Mouse (Mus musculus): ENCODE results near the gene Nxph4.

Gene Nxph4

GRCm38 (mm10) chr10:127516576-127517260, 17.6 kb downstream of the Nxph4 start:
- no peak for DNase-seq (ENCODE audit: low read depth in 2 of 2, low spot score in 2 of 2)

DNA sequence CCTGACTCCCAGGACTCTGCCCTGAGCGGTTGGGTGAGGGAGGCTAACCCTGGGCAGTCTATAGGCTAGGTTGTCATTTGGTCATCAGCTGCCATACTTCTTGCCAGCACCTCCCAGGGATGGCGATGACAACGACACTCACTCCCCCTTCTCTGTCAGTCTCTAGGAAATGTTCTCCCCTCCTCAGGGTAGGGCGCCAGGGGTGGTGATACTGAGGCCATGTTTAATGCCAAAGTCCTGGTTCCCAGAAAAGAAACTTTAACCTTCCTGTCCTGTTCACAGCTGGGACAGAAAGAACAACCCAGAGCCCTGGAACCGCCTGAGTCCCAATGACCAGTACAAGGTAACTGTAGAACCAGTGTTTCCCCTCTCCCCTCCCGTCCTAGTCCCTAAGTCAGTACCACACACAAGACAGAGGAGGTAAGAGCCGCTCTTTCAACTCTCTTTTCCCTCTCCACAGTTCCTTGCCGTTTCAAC, 18.3 kb downstream of the Nxph4 start:
- DNase-seq (ENCODE audit: low read depth in 2 of 2, low spot score in 2 of 2) = no peak

GRCm38 (mm10) chr10:127515271-127515982, 18.9 kb downstream of the Nxph4 start:
- DNase-seq (ENCODE audit: low read depth in 2 of 2, low spot score in 2 of 2) = no peak

DNA sequence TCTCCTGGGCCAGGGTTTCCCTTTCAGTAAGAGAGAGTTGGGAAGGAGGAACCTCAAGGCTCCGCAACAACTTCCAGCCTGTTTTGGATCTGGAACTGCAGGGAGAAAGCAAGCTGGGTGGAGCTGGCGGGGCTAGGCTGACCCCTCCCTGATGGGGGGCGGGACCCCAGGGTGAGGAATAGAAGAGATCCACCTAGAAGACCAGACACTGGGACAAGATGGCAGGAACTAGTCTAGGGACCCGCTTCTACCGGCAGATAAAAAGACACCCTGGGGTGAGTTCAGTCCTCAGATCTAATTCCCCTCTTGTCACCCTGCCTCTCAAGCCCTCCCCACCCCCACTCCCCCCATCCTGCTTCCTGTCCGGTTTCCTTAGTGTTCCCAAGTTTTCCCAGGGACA, 19.6 kb downstream of the Nxph4 start, which contains the start of gene Ndufa4l2:
TSS of gene Ndufa4l2 (plus strand) at position 204 of the 400 bp plus-strand sequence.
- DNase-seq (ENCODE audit: low read depth in 2 of 2, low spot score in 2 of 2) = no peak

DNA sequence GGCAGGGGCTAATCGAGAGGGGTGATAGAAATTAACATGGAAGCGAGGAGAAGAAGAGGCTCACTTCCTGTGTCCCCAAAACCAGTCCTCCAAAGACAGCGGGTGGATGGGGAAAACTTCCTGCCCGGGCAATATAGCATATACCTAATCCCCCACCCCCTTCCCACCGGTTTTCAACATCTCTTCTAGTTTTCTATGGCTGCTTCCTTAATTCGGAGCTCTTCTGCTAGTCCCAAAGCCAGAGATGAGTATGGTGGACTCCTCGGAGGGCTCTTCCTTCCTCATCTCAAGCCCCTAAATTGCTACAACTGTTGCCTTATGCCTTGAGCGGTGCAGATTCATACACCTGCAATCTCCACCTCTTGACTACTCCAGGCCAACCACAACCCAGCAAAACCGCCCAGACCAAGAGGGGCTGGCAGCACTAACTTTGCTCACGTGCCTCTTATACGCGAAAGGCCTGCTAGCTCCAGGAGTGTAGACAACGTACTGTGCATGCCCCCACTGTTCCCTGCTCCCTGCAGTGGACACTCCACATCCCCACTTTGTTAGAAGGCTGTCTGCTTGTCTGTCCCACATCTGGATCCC, 20.2 kb downstream of the Nxph4 start:
- no peak for DNase-seq (ENCODE audit: low read depth in 2 of 2, low spot score in 2 of 2)

GRCm38 (mm10) chr10:127513501-127514091, 20.8 kb downstream of the Nxph4 start:
- DNase-seq (ENCODE audit: low read depth in 2 of 2, low spot score in 2 of 2) = no peak

DNA sequence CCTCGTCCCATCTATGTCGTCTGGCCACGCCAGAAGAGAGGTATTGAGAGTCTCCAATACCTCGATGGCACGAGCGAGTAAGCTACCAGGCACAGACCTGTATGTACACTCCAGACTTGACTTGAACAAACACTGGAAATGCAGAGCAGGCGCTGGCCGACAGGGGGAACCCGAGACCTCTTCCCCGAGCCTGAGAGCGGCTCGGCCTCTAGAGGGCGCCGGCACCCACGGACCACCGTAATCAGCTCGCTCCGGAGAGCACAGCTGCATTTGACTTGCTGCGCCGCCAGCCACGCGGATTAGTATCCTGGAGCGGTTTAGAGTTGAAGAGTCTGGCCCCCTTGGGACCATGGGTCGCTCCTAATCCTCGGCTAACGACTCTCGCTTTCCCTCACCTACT, 21.5 kb downstream of the Nxph4 start:
- DNase-seq (ENCODE audit: low read depth in 2 of 2, low spot score in 2 of 2) = peak; percentile 96 to 97

GRCm38 (mm10) chr10:127512307-127512666, 22.1 kb downstream of the Nxph4 start:
- DNase-seq (ENCODE audit: low read depth in 2 of 2, low spot score in 2 of 2) = no peak

- peak in 1 of 2 experiments; percentile 50 for DNase-seq (ENCODE audit: low read depth in 2 of 2, low spot score in 2 of 2)
Observed at GRCm38 (mm10) chr10:127511634-127512306, 22.6 kb downstream of the Nxph4 start.

DNA sequence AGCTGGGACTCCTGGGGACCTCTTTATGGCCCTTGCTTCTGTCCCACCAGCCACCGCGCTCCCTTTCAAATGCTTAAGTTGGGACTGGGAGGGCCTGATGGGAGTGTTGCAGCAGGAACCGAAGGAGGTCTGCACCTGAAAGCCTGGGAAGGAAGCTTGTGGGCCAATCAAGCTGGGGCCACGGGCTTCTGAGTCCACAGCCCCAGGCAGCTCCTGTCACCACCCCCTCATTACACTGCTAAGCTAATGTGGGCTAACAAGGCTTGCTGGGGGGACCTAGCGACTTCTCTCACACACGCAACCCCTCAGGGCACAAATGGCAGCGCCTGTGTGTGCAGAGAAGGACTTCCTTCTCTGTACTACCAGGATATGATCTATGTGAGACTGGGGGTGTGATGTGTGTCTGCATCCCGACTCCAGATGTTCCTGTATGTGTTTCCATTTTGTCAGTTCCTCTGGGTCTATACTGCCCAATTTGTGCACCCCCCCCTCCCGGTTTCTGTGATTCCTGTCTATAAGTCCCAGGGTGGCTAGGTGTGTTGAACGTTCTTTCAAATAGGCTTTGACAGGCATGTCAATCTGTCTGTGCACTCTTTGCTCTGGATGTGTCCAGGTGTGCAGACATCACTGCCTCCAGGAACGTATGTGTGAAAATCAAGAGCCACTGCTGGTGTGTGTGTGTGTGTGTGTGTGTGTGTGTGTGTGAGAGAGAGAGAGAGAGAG, 23.3 kb downstream of the Nxph4 start:
- DNase-seq (ENCODE audit: low read depth in 2 of 2, low spot score in 2 of 2) = no peak

DNA sequence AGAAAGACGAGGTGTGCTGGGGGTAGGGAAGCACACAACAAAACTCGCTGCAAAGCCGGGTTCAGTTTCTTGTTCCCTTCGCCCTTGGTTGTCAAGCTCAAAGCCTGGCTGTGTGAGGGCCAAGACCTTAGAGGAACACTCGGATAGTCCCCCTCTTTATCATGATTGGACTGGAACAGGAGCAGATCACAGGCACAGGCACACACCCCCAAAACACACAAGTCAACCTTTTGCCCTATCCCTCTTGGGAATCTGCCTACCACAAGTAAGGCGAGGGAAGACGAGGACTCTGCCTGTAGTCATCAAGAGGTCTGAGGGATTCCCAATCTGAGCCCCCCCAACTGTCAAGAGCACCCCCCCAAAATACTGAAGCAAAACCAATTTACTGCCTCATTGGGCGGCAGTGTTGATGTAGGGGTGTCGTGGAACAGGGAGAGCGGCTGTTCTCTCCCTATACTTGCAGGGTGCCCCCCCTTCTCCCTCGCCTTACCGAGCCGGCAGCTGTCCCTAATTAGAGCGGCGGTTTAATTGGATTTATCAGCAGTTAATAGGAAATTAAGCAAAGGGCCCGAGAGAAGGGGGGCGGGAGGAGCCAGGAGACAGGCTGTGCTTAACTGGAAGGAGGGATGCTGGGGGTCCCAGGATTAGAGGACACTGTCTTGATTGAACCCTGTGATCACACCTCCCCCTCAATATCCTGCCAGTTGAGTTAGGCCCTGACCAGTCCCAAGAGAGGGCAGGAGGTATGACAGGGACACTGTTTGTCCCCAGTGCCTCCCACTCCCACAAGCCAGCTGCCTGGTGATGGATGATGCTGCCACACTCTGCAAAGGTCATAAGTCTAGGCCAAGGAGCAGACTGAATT, 24.3 kb downstream of the Nxph4 start:
- no peak for DNase-seq (ENCODE audit: low read depth in 2 of 2, low spot score in 2 of 2)

DNA sequence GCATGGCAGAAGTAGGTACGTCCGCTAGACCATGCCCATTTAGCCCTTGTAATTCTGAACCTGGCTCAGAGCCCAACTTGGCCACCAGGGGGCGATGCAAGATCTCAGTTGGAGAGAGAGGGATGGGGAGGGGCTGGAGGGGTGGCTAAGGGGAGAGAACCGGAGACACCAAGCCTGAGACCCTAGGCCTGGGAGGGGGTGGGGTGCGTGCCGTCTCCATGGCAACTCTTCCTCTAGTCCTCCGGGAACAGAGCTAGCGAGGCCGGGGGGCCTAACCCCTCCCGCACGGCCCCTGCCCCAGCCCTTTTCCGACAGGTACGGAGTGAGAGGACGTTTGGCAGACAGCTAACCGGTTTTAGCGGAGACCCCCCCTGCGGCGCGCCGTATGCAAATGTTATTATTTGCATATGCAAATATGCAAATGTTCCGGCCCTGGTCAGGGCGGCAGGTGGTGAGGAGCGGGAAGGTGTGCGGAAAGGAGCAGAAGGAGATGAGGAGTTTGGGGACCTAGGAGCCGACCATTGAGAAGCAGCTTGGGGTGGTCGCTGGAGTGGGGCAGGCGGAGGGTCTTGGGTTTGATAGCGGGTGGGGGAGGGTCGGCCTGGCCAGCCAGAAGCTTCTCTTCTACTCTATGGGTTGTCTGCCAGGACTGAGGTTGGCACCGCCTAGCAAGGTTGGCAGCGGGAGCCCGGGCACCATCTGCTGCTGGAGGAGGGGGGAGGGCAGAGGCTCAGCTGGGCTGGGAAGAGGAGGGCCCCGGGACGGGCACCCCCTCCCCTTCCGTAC, 25.1 kb downstream of the Nxph4 start:
- DNase-seq (ENCODE audit: low read depth in 2 of 2, low spot score in 2 of 2) = peak; percentile 77 to 87

- peak; percentile 67 to 84 for DNase-seq (ENCODE audit: low read depth in 2 of 2, low spot score in 2 of 2)
Observed at GRCm38 (mm10) chr10:127508239-127508638, 26.1 kb downstream of the Nxph4 start.

GRCm38 (mm10) chr10:127500894-127501893, 33.2 kb downstream of the Nxph4 start, which contains the start of gene Stac3:
TSS of gene Stac3 (plus strand) at chr10:127501686.
- DNase-seq (ENCODE audit: low read depth in 2 of 2, low spot score in 2 of 2) = no peak

DNA sequence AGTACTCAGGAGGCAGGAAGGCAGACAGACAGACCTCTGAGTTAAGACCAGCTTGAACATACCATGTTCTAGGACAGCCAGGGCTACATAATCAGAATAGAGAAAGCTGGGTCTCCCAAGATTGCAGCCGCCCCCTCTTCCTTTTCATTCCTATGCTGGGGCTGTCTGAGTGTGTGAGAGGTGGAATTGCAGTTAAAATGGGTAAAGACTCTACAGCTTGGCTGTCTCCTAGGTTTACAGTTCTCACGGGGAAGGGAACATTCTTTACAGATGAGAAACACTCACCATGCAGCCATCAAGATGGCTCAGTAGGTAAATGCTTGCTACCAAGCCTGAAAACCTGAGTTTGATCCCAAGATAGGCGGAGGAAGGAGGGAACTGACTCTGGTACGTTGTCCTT, 34.3 kb downstream of the Nxph4 start:
- DNase-seq (ENCODE audit: low read depth in 2 of 2, low spot score in 2 of 2) = no peak

- no peak for DNase-seq (ENCODE audit: low read depth in 2 of 2, low spot score in 2 of 2)
Observed at GRCm38 (mm10) chr10:127499516-127499915, 34.8 kb downstream of the Nxph4 start.

DNA sequence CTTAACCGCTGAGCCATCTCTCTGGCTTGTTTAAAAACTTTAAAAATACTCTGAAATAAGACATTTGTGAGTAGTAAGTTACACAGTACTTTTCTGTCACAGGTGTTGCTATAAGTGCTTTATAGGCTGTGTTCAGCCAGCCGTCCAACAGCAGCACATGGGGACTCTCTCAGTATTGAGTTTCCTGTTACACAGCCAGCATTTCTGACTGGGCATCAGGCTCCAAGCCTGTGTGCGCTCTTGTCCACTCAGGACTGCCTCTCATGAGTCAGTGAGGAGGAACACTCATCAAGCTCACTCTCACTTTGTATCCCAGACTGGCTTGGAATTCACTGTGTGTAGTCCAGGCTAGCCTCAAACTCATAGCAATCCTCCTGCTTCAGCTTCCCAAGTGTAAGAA, 38.2 kb downstream of the Nxph4 start:
- DNase-seq (ENCODE audit: low read depth in 2 of 2, low spot score in 2 of 2) = no peak

GRCm38 (mm10) chr10:127492118-127492517, 42.2 kb downstream of the Nxph4 start:
- no peak for DNase-seq (ENCODE audit: low read depth in 2 of 2, low spot score in 2 of 2)

All from CD8-positive naive resting alpha-beta T cell, adult 2 months (primary cell).